Mouse (Mus musculus) liver (tissue): ENCODE results near the gene Rimklb.
"Not testable (repeated sequence)": the region's sequence is repeated elsewhere in the genome, so short reads cannot be mapped to it uniquely, and the experiment has no call there.

Experiments
- DNase-seq: peaks from one replicate; pipeline ENCODE4 v3.0.0-alpha.2; 2020; ENCODE audit warnings: mixed read lengths

The Rimklb gene

GRCm38 (mm10) chr6:122498661-122499060, at the start of gene Rimklb:
Rimklb (minus strand) TSS chr6:122498761.
- DNase-seq, result no peak

DNA sequence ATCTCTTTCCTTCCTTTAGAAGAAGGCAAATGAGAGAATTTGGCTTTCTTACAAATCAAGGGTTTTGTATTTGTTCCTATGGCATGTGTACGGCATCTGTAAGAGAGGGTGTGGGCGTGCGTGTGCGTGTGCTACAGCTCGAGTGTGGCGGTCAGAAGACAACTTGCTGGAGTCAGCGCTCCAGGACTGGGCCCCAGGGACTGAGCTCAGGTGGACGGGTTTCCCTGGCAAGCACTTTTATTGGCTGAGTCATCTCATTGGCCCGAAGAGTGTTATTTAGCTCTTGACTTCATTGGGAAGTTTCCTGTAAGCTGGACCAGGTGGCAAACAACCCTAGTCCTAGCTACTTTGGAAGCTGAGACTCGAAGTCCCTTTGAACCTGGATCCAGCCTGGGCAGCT, 47.4 kb upstream of the Rimklb start:
- DNase-seq, result no peak

GRCm38 (mm10) chr6:122545289-122545882, 46.8 kb upstream of the Rimklb start:
- no peak for DNase-seq

- no peak for DNase-seq
Measured at GRCm38 (mm10) chr6:122544672-122545071, 46.1 kb upstream of the Rimklb start.

DNA sequence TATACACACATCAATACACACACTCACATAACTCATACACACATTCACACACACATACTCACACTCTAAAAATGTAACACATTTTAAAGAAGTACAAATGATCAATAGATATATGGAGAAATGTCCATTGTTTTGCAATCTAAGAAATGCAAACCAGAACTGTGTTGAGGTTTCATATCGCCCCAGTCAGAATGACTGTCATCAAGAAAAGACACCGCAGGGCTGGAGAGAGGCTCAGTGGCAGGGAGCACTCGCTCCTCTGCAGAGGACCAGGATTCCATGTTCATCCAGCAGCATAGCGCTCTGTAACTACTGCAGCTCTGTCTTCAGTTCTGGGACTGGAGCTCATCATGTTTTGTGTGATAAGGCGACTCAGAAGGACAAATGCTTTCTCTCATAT, 45.0 kb upstream of the Rimklb start:
- DNase-seq, result no peak

DNA sequence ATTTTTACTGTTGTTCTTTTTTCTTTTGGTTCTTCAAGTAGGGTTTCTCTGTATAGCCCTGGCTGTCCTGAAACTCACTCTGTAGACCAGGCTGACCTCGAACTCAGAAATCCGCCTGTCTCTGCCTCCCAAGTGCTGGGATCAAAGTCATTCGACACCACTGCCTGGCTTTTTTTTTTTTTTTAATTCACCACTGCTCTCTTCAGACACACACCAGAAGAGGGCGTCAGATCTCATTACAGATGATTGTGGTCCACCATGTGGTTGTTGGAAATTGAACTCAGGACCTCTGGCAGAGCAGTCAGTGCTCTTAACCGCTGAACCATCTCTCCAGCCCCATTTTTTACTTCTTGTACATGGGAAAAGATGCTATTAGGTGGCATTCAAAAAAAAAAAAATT, 43.9 kb upstream of the Rimklb start:
- DNase-seq, result not testable (repeated sequence)

DNA sequence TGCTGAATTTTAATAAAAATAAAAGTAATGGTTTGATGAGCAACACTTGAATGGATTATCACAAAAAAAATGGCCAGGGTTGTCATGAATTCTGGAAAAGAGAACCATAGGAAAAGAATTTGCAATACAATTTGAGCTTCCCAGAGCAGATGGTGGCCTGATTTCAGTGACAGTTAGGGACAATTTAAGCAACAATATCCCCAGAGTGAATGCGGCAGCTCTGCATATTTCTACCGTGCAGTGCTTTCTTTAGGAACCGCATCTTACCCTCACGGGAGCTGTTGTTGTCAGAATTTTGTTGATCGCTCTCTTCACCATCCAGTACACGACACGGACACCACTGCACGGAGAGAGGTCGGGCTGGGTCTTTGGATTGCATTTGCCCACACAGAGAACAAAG, 41.0 kb upstream of the Rimklb start:
- no peak for DNase-seq

DNA sequence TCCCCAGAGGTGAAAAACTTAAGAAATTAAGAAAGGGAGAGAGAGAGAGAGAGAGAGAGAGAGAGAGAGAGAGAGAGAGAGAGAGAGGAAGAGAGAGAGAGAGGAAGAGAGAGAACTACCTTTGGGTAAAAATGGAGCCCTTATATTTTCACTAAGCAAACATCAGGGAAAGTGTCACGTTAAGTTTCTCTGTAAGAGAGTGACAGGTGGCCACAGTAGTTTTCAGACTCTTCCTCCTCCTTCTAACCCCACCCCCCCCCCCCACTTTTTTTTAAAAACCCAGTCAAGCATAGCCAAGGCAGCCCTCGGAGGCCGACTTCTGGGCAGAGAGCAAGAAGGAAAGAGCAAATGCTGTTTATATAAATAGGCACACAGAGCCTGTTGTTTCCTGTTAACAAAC, 35.5 kb upstream of the Rimklb start:
- no peak for DNase-seq

DNA sequence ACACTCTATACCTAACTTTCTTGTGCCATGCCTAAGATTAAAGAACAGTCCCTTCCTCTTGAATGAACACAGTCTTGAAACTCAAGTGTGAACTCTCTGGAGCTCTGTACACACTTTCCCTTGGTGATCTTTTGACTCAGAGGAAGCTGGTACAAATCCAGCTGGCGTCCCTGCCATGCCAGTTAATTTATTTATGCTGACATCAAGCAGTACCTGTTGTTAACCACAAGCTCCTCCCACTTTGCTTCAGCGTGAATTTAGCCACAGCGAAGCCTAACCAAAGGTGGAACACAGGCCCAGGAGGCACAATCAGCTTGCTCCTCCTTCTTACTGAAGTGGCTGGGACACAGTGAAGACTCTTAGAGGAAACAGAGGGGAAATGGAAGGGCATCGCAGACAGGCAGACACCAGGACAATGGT, 34.3 kb upstream of the Rimklb start:
- DNase-seq, result no peak

GRCm38 (mm10) chr6:122531466-122532174, 33.1 kb upstream of the Rimklb start:
- DNase-seq, result no peak

DNA sequence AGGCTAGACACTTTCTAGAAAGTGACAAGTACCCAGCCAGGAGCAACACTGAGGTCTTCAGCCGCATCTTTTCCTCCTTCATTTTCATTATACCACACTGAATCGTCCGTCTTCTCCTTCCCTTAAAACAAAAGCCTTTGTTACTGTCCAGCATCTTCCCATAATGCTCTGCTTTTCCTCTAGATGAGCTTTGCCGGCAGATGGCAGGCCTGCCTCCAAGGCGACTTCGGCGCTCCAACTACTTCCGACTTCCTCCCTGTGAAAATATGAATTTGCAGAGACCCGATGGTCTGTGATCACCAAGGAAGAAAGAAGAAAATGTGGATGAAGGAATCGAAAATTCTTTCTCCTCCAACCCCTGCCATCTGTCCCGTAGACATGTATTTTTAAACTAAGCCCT, 29.6 kb upstream of the Rimklb start:
- no peak for DNase-seq

- DNase-seq, result no peak
Measured at GRCm38 (mm10) chr6:122527596-122527995, 29.0 kb upstream of the Rimklb start.

GRCm38 (mm10) chr6:122523289-122523688, 24.7 kb upstream of the Rimklb start:
- no peak for DNase-seq

- no peak for DNase-seq
Measured at GRCm38 (mm10) chr6:122522595-122522994, 24.0 kb upstream of the Rimklb start.

DNA sequence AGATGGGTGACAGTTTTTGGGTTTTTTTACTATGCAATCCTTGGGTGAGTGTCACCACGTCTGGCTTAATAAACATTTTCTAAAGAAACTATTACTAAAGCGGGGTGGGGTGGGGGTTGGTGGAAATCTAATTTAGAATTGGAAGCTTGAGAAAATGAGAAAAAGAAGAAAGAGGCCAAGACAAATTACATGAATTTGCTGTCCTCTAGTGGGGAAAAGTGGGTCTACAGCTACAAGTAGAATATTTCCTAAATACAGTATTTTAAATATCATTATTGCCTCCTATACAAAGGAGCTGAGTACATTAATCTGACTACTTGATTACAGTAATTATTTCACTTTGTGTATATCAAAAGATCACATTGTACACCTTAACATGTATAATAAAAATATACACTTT, 20.8 kb upstream of the Rimklb start:
- no peak for DNase-seq

- no peak for DNase-seq
Measured at GRCm38 (mm10) chr6:122517668-122518067, 19.1 kb upstream of the Rimklb start.

DNA sequence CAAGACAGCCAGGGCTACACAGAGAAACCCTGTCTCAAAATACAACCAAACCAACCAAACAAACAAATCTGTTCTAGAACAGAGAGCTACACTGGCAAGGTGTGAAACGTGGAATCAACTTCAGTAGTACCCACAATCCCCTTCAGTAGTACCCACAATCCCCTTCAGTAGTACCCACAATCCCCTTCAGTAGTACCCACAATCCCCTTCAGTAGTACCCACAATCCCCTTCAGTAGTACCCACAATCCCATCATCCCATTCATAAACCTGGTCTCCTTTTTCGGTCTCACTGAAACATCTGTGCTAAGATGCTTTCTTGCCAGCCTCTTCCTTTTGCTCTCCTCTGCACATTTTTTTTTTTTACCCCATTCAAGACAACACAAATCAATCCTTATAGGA, 17.2 kb upstream of the Rimklb start:
- not testable (repeated sequence) for DNase-seq

DNA sequence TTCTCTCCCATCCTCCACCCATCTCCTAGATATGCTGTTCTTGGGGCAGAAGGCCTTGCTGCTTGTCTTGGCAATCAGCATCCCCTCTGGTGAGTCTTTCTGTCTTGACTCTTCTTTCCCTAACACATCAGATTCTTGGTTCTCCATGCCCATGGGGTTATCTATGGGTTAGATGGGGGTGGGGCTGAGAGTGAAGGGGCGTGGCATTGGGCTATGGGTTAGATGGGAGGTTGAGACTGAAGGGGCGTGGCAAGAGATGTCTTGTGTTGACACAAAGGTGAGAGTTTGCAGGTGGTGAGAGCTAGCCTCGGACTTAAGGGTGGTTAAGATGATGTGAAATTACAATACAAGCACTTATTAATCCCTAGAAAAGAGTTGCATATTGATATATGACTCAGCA, 15.8 kb upstream of the Rimklb start:
- no peak for DNase-seq

- no peak for DNase-seq
Measured at GRCm38 (mm10) chr6:122512914-122513878, 14.6 kb upstream of the Rimklb start.

DNA sequence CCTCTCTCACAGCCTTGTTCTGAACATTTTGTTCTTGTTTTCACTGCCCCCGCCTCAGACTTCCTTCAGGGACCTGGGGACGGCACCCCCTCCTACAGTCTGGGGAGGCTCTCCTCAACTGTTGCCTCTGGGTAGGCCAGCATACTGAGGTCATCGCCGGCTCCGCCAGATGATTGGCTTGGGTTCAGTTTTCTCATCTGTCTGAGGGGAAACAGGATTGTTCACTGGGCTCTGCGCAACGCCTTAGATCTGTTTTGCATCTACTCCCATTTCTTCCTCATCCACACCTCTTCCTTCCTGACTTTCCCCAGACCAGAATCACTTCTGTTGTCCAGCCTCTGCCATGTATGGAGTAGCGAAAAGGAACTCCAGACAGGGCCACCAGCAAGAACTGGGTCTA, 9.9 kb upstream of the Rimklb start:
- no peak for DNase-seq

DNA sequence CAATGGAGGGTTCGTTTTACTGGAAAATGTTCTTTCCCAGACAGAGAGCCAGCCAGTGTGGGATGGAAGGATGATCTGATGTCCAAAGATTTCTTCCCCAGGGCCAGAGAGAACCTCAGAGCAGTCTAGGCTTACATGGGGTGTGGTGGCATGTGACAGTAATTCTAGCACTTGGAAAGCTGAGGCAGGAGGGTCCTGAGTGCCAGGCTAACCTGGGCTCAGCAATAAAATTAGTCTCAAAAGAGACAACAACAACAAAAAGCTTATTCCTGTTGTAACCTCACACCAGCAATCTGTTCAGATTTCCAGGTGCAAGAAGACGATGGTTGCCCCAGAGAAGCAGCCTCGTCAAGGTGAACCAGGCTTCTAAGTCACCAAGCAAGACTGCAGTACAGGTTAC, 7.0 kb upstream of the Rimklb start, which contains the start of gene Mfap5:
TSS of gene Mfap5 (plus strand) at position 301 of the 400 bp plus-strand sequence.
- DNase-seq, result no peak

DNA sequence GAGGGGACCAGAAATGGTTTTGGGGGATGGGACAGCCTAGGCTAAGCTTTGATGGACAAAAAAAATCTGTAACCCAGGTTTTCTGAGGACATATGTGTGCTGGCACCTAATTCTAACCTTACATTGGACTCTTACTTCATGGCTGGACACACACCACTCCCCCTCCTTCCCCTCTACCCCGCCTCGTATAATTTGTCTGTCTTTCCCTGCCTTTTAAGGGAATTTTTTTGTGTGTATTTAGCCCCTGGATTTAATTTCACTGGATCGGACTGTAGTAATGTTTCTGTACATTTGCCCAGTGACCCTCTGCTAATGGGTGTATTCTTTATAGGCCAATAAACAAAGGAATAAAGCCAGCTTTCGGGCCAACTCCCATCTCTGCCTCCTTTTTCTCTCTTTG, 6.5 kb upstream of the Rimklb start:
- no peak for DNase-seq

DNA sequence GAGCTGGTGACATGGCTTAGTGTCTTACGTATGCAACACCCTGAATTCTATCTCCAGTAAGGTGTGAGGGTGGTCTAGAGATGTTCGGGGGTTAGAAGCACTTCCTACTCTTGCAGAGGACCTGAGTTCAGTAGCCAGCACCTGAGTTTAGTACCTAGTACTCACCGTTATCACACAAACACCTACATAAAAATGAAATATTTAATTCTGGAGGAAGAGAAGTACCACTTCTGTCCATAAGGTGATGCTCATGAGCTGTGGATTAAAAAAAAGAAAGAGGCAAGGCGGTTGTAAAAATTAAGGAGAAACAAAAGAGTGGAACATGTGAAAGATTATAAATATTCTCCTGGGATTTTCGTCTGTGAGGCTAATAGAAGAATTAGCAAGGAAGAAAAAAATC, 2.1 kb downstream of the Rimklb start:
- no peak for DNase-seq
